In the genomic region with DNA sequence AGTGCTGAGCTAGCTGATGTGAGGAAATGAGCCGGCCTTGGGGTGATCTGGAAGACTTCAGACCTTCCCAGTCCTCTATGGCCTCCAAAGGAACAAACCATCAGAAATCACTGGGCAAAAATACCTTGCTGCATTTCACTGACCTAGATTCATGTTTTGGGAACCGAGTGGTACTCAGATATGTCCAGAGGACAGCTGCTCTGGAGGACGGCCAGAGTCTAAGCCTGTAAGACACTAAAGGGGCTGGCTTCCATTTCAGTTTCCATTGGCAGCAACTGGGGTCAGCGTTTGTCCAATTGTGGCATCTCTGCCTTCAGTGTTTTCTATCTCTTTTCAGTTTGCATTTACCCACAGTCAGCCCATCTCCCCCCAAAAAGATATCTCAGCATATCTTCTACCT, we compare ENCODE assay signal across 18 mouse cellular contexts. TPM values are rescaled to one million over a fixed set of nuclear protein-coding genes. Genes with fewer than 3 reads are reported as not detected.
DNase-seq lines count a peak whose midpoint lies in the region; ATAC-seq lines count a peak whose summit lies in the region.
"Had no signal": no experiment of that assay in that cellular context is flagged by ENCODE, and none has a peak within 500 bp of the region (broad histone marks: within the 10 kb centered on the region; RNA-seq: fewer than 3 reads in every experiment).

No protein-coding gene starts in this region.

- 74% methylated on average over 4 of the region's 4 CpGs for WGBS in heart, embryonic 10.5 days
- WGBS in heart, embryonic 14.5 days = 64% methylated on average over 4 of the region's 4 CpGs

- peaks cover 8% of the 10 kb centered on the region; the same call in 1 of the 2 replicates for H3K4me1 ChIP-seq in heart, embryonic 10.5 days
- H3K4me1 ChIP-seq in heart, embryonic 14.5 days (ENCODE audit: control insufficient read depth in 2 of 2, insufficient read depth in 2 of 2, low read length in 2 of 2) = peaks cover 5 to 9% of the 10 kb centered on the region in 2 experiments
- H3K4me1 ChIP-seq: forebrain, embryonic 13.5 days; hindbrain, embryonic 15.5 days had no signal

- no peaks in the 10 kb centered on the region for H3K27me3 ChIP-seq in heart, embryonic 10.5 days (ENCODE audit: insufficient read depth, poor library complexity, severe bottlenecking)
- no peaks in the 10 kb centered on the region for H3K27me3 ChIP-seq in heart, embryonic 14.5 days (ENCODE audit: control insufficient read depth, insufficient read depth, low read length)
- H3K27me3 ChIP-seq: forebrain, embryonic 13.5 days; hindbrain, embryonic 15.5 days had no signal

- 0 out of 2 replicates have a peak, but pooled peaks have one; percentile 31 for ATAC-seq in heart, embryonic 14.5 days (ENCODE audit: insufficient number of reproducible peaks, insufficient read depth, low FRiP score, low read depth)
- ATAC-seq: forebrain, embryonic 13.5 days had no signal

- H3K4me2 ChIP-seq in heart, embryonic 14.5 days (ENCODE audit: low read length) = no peak overlapping the region
- H3K4me2 ChIP-seq: forebrain, embryonic 13.5 days; hindbrain, embryonic 15.5 days had no signal

- intact Hi-C loops in left cerebral cortex, postnatal 25 days (cut with DNase I) = no loop called here

- H3K27ac ChIP-seq in heart, embryonic 10.5 days = no peak overlapping the region
- H3K27ac ChIP-seq in heart, embryonic 14.5 days (replicated peaks in 1 of 2; ENCODE audit: control insufficient read depth in 1 of 2, insufficient read depth in 1 of 2, low read depth in 2 of 2, low read length in 2 of 2) = no peak overlapping the region
- H3K27ac ChIP-seq: forebrain, embryonic 13.5 days; hindbrain, embryonic 15.5 days; liver, embryonic 14.5 days; macrophage had no signal

- H3K9me3 ChIP-seq in heart, embryonic 10.5 days = no peaks in the 10 kb centered on the region
- no peaks in the 10 kb centered on the region for H3K9me3 ChIP-seq in heart, embryonic 14.5 days (ENCODE audit: control insufficient read depth, low read length)
- H3K9me3 ChIP-seq: forebrain, embryonic 13.5 days; hindbrain, embryonic 15.5 days had no signal

- no peak overlapping the region for H3K9ac ChIP-seq in heart, embryonic 14.5 days (ENCODE audit: low read length)
- H3K9ac ChIP-seq: forebrain, embryonic 13.5 days; hindbrain, embryonic 15.5 days; liver, embryonic 14.5 days had no signal

- no peaks in the 10 kb centered on the region for H3K36me3 ChIP-seq in heart, embryonic 10.5 days
- no peaks in the 10 kb centered on the region for H3K36me3 ChIP-seq in heart, embryonic 14.5 days (ENCODE audit: control insufficient read depth, insufficient read depth, low read length)
- H3K36me3 ChIP-seq: hindbrain, embryonic 15.5 days had no signal

- no peak overlapping the region for H3K4me3 ChIP-seq in heart, embryonic 10.5 days
- H3K4me3 ChIP-seq in heart, embryonic 14.5 days (ENCODE audit: control insufficient read depth in 1 of 2, insufficient read depth in 1 of 2, low read depth in 1 of 2, low read length in 2 of 2) = no peak overlapping the region
- H3K4me3 ChIP-seq: forebrain, embryonic 13.5 days; hindbrain, embryonic 15.5 days had no signal

- peak; percentile 97 for DNase-seq in heart, adult 11 months
- no peak for DNase-seq in heart, embryonic 10.5 days (ENCODE audit: low spot score)
- peak; percentile 45 for DNase-seq in lung, postnatal 14 days
- no peak for DNase-seq in lung, postnatal 25 days (ENCODE audit: low spot score)
- DNase-seq in kidney, postnatal 14 days = no peak
- no peak for DNase-seq in left cerebral cortex, postnatal 25 days (ENCODE audit: low spot score in 2 of 2)
- DNase-seq: cerebellum, adult 11 months; embryo, embryonic 11 days; kidney, adult 11 months; kidney, postnatal 36 days; midbrain, embryonic 14.5 days; right cerebral cortex, adult 18-20 months; thymus, postnatal 36 days had no signal

RNA-seq across cellular contexts. Expression of gene Bcl10, which starts 48.5 kb away (rescaled TPM):
- polyA plus RNA-seq in heart, embryonic 10.5 days (2016; fragmentation: Nextera tagmentation; extraction: Ambion mirVana) = 39.1 and 41.1 TPM in 2 replicates
- 40.2 and 44.0 TPM in 2 replicates for polyA plus RNA-seq in heart, embryonic 14.5 days (2014; fragmentation: Nextera tagmentation; extraction: Ambion mirVana)
- total RNA-seq in left cerebral cortex, postnatal 25 days (2021) = 10 to 100 TPM; 13.0 to 13.7 TPM

Comparison
In these comparisons a context has a peak if more than half of its experiments do, and no peak if none do; other contexts are left out.
1. DNase-seq: peak in heart, adult 11 months (single experiment) and lung, postnatal 14 days (single experiment); none in heart, embryonic 10.5 days (single experiment), lung, postnatal 25 days (single experiment), kidney, postnatal 14 days (single experiment) and left cerebral cortex, postnatal 25 days (0 of 2).